Mouse (Mus musculus): ENCODE data around the gene Ift27. TPM values are rescaled to one million over a fixed set of nuclear protein-coding genes. Genes with fewer than 3 reads are reported as not detected.

Ift27 gene
- polyA plus RNA-seq, 1 experiment from 2014 or later = 61.6 TPM

- Histone ChIP-seq H3K9me3 (ENCODE audit: low read length) (no peaks in the 10 kb centered on the region), H3K4me2 (replicated peaks; ENCODE audit: low read depth, low read length) (no peak overlapping the region), H3K9ac (replicated peaks; ENCODE audit: low read depth) (no peak overlapping the region), H3K4me1 (ENCODE audit: insufficient read depth, low read depth, low read length) (no peaks in the 10 kb centered on the region), H3K36me3 (ENCODE audit: insufficient read depth, low read length) (no peaks in the 10 kb centered on the region), H3K27me3 (replicated peaks; ENCODE audit: insufficient read depth, low read length) (peaks cover 4% of the 10 kb centered on the region), H3K27ac (ENCODE audit: low read length) (no peak overlapping the region), H3K4me3 (ENCODE audit: low read depth, low read length) (no peak overlapping the region)
- no peak for ATAC-seq
- no peak for DNase-seq (ENCODE audit: low spot score)
- 10% methylated on average over 32 of the region's 39 CpGs for WGBS
- TF ChIP-seq EP300 (IDR thresholded peaks at IDR 0.05) = no peak
- no peak for TF ChIP-seq CTCF (IDR thresholded peaks at IDR 0.05)
These were observed 54.7 kb downstream of the Ift27 start for GRCm38 (mm10) chr15:78119248-78119647.

- no peak for TF ChIP-seq CTCF (IDR thresholded peaks at IDR 0.05)
- TF ChIP-seq EP300 (IDR thresholded peaks at IDR 0.05) = no peak
- no peaks in the 10 kb centered on the region for H3K9me3 ChIP-seq (ENCODE audit: low read length)
- no peak overlapping the region for H3K4me2 ChIP-seq (replicated peaks; ENCODE audit: low read depth, low read length)
- H3K36me3 ChIP-seq (ENCODE audit: insufficient read depth, low read length) = no peaks in the 10 kb centered on the region
- no peak overlapping the region for H3K9ac ChIP-seq (replicated peaks; ENCODE audit: low read depth)
- DNase-seq (ENCODE audit: low spot score) (no peak), ATAC-seq (no peak)
- H3K27me3 ChIP-seq (replicated peaks; ENCODE audit: insufficient read depth, low read length) = peaks cover 4% of the 10 kb centered on the region
- H3K4me1 ChIP-seq (ENCODE audit: insufficient read depth, low read depth, low read length) = no peaks in the 10 kb centered on the region
- H3K4me3 ChIP-seq (ENCODE audit: low read depth, low read length) = no peak overlapping the region
- WGBS = 76% methylated on average over 15 of the region's 18 CpGs
- no peak overlapping the region for H3K27ac ChIP-seq (ENCODE audit: low read length)
These were observed 55.5 kb downstream of the Ift27 start for GRCm38 (mm10) chr15:78118275-78118995.

GRCm38 (mm10) chr15:78117731-78118130, 56.2 kb downstream of the Ift27 start:
- WGBS = 86% methylated on average over 16 of the region's 16 CpGs

GRCm38 (mm10) chr15:78116936-78117335, 57.0 kb downstream of the Ift27 start:
- 82% methylated on average over 10 of the region's 10 CpGs for WGBS
- no peak for TF ChIP-seq EP300 (IDR thresholded peaks at IDR 0.05)
- TF ChIP-seq CTCF (IDR thresholded peaks at IDR 0.05) = no peak
- no peak overlapping the region for H3K27ac ChIP-seq (ENCODE audit: low read length)
- H3K4me1 ChIP-seq (ENCODE audit: insufficient read depth, low read depth, low read length) = no peaks in the 10 kb centered on the region
- ATAC-seq = no peak
- no peak overlapping the region for H3K9ac ChIP-seq (replicated peaks; ENCODE audit: low read depth)
- no peak overlapping the region for H3K4me3 ChIP-seq (ENCODE audit: low read depth, low read length)
- no peaks in the 10 kb centered on the region for H3K36me3 ChIP-seq (ENCODE audit: insufficient read depth, low read length)
- peaks cover 4% of the 10 kb centered on the region for H3K27me3 ChIP-seq (replicated peaks; ENCODE audit: insufficient read depth, low read length)
- no peak overlapping the region for H3K4me2 ChIP-seq (replicated peaks; ENCODE audit: low read depth, low read length)
- no peaks in the 10 kb centered on the region for H3K9me3 ChIP-seq (ENCODE audit: low read length)
- DNase-seq (ENCODE audit: low spot score) = no peak

More at GRCm38 (mm10) chr15:78117731-78118130, 56.2 kb downstream of the Ift27 start:
- no peak overlapping the region for H3K27ac ChIP-seq (ENCODE audit: low read length)
- DNase-seq (ENCODE audit: low spot score) (no peak), ATAC-seq (no peak)
- no peaks in the 10 kb centered on the region for H3K4me1 ChIP-seq (ENCODE audit: insufficient read depth, low read depth, low read length)
- H3K4me2 ChIP-seq (replicated peaks; ENCODE audit: low read depth, low read length) = no peak overlapping the region
- H3K9me3 ChIP-seq (ENCODE audit: low read length) = no peaks in the 10 kb centered on the region
- no peaks in the 10 kb centered on the region for H3K36me3 ChIP-seq (ENCODE audit: insufficient read depth, low read length)
- H3K27me3 ChIP-seq (replicated peaks; ENCODE audit: insufficient read depth, low read length) = peaks cover 4% of the 10 kb centered on the region
- H3K4me3 ChIP-seq (ENCODE audit: low read depth, low read length) = no peak overlapping the region
- TF ChIP-seq CTCF (IDR thresholded peaks at IDR 0.05) (no peak), EP300 (IDR thresholded peaks at IDR 0.05) (no peak)
- no peak overlapping the region for H3K9ac ChIP-seq (replicated peaks; ENCODE audit: low read depth)

- Histone ChIP-seq H3K4me1 (ENCODE audit: insufficient read depth, low read depth, low read length) (no peaks in the 10 kb centered on the region), H3K27me3 (replicated peaks; ENCODE audit: insufficient read depth, low read length) (peaks cover 4% of the 10 kb centered on the region), H3K9ac (replicated peaks; ENCODE audit: low read depth) (no peak overlapping the region), H3K36me3 (ENCODE audit: insufficient read depth, low read length) (no peaks in the 10 kb centered on the region), H3K4me3 (ENCODE audit: low read depth, low read length) (no peak overlapping the region), H3K9me3 (ENCODE audit: low read length) (no peaks in the 10 kb centered on the region), H3K4me2 (replicated peaks; ENCODE audit: low read depth, low read length) (no peak overlapping the region), H3K27ac (ENCODE audit: low read length) (no peak overlapping the region)
- no peak for TF ChIP-seq CTCF (IDR thresholded peaks at IDR 0.05)
- TF ChIP-seq EP300 (IDR thresholded peaks at IDR 0.05) = no peak
- ATAC-seq = no peak
- no peak for DNase-seq (ENCODE audit: low spot score)
- 77% methylated on average over 10 of the region's 10 CpGs for WGBS
These were observed 57.7 kb downstream of the Ift27 start for GRCm38 (mm10) chr15:78116244-78116643.

Other genes with a start within 250 kb of the Ift27 start
- gene Txn2, start 245.1 kb downstream of the Ift27 start, polyA plus RNA-seq (2015; fragmentation: Nextera tagmentation; extraction: Ambion mirVana) = 121 and 122 TPM in 2 replicates
- 0.21 and 0.24 TPM in 2 replicates for gene Foxred2, start 217.4 kb downstream of the Ift27 start, polyA plus RNA-seq (2015; fragmentation: Nextera tagmentation; extraction: Ambion mirVana)
- gene Eif3d, start 203.3 kb downstream of the Ift27 start, polyA plus RNA-seq (2015; fragmentation: Nextera tagmentation; extraction: Ambion mirVana) = 82.4 and 95.8 TPM in 2 replicates
- gene Cacng2, start 54.1 kb downstream of the Ift27 start, polyA plus RNA-seq (2015; fragmentation: Nextera tagmentation; extraction: Ambion mirVana) = not detected in 2 replicates
- not detected in 2 replicates for gene Pvalb, start 32.3 kb upstream of the Ift27 start, polyA plus RNA-seq (2015; fragmentation: Nextera tagmentation; extraction: Ambion mirVana)
- gene Ncf4, start 70.7 kb upstream of the Ift27 start, polyA plus RNA-seq (2015; fragmentation: Nextera tagmentation; extraction: Ambion mirVana) = 12.6 and 13.4 TPM in 2 replicates
- 0.84 and 0.95 TPM in 2 replicates for gene Csf2rb2, start 131.6 kb upstream of the Ift27 start, polyA plus RNA-seq (2015; fragmentation: Nextera tagmentation; extraction: Ambion mirVana)
- gene Csf2rb, start 151.6 kb upstream of the Ift27 start, polyA plus RNA-seq (2015; fragmentation: Nextera tagmentation; extraction: Ambion mirVana) = 7.8 and 8.7 TPM in 2 replicates
- not detected in 2 replicates for gene Tex33, start 221.8 kb upstream of the Ift27 start, polyA plus RNA-seq (2015; fragmentation: Nextera tagmentation; extraction: Ambion mirVana)
- 160 and 171 TPM in 2 replicates for gene Tst, start 231.8 kb upstream of the Ift27 start, polyA plus RNA-seq (2015; fragmentation: Nextera tagmentation; extraction: Ambion mirVana)
- 4.1 TPM in 2 replicates for gene Mpst, start 232.3 kb upstream of the Ift27 start, polyA plus RNA-seq (2015; fragmentation: Nextera tagmentation; extraction: Ambion mirVana)